Mouse (Mus musculus): Measurements from ENCODE around the gene Wdr45.

DNA sequence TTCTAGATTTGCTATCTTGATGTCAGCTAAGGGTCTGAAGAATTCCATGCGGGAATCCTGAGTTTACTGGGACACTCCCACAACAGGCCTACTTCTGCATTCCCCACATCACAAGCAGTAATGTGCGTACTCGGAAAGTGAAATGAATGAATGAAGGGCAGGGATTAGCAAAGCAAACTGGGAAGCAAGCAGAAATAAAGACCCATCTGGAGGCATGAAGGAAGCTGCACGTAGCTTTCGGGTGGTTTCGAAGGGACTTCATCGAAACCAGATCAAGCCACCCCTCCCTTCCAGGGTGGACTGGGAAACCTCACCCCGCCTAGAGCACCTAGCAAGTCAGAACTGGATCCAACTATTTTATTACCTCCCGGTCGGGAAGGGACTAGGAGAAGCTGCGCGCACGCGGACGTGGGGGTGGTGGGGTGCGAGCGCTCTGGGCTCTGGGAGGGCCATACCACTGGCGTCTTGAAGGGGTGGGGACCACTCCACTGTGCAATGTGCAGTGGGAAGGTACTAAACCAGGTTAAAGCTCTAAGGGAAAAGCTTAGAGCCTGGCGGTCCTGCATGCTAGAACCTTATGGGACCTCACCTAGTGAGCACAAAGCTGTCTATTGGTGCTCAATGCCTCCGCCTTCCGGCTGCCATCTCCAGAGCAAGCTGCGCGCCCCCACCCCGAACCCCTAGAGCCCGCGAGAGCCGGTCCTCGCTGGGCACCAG lies 39.7 kb upstream of the Wdr45 start:
- TF ChIP-seq CTCF (IDR thresholded peaks at IDR 0.05) = no peak
- TF ChIP-seq EP300 (IDR thresholded peaks at IDR 0.05) = peak; percentile 44; the same call in 1 of the 2 replicates
